Mouse (Mus musculus): ENCODE data around the gene Sae1.
"Not testable (repeated sequence)": the region's sequence is repeated elsewhere in the genome, so short reads cannot be mapped to it uniquely, and the experiment has no call there.

The Sae1 gene

GRCm38 (mm10) chr7:16310020-16310520, 77.5 kb downstream of the Sae1 start:
- DNase-seq (ENCODE audit: low spot score), result peak; percentile 90

DNA sequence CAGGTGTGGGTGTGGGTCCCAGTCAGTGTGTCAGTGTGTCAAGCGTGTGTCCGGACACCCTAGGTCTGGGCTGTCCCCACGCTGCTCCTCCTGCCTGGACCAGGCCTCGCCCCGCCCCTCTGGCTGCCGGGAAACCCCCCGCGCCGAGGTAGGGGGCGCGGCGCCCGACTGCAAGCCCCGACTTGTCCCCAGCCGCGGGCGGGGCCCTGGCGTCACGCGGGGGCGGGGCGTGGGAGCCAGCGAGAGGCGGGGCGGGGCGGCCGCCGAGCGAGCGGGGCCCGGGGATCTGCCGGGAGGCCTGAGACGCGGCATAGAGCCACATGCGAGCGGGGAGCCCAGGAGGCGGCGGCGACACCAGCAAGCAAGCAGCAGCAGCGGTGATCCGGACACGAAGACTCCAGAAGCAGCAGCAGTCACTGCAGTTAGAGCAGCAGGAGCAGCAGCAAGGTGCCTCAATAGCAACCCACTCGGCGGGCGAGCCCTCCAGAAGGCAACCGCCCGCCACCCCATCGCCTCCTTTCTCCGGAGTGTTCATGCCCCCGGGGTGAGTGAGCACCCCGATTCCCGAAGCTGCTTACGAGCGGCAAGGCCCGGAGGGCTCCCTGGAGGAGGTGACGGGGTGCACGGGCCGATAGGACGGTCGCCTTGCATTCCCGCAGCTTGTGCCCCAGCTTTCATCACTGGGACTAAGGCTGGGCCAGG, 78.1 kb downstream of the Sae1 start:
- DNase-seq (ENCODE audit: low spot score), result peak; percentile 93

DNA sequence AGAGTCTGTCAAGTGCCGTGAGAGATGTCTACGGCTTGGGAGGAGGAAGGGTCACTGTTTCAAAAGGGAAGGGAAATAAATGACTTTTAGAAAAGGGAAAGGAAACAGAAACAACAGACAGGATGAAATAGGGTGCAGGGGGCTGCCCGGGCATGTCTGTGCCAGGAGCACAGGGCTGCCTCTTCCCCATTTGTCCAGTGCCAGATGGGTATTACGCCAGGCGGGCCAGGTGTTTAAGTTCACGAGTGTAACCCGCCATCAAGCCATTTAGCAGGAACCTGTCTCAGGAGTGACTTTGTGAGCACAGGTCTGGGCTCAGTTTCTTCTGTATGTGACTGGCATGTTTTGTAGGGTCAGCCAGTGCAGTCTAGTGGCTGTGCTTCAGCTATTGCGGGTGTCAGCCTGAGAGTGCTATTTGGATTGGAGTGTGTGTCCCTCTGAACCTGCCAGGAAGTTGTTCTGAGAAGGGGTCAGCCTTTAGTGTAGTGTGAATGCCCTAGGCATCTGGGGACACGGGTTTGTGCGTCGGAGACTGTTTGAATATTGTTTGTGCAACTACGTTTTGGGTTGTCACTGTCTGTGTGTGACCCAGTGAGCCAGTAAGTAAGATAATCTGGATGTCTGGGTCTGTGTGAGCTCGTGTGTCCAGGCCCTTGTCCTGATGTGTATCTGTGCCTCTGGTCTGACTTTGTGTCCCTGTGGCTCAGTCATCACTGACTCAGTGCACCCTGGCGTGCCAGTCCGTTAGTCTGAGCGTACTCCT, 78.9 kb downstream of the Sae1 start:
- DNase-seq (ENCODE audit: low spot score), result no peak

- DNase-seq (ENCODE audit: low spot score), result not testable (repeated sequence)
Observed at GRCm38 (mm10) chr7:16308093-16308492, 79.5 kb downstream of the Sae1 start, which contains the start of gene Bbc3. Gene Bbc3 (plus strand): TSS chr7:16308393.

GRCm38 (mm10) chr7:16307141-16307540, 80.5 kb downstream of the Sae1 start:
- DNase-seq (ENCODE audit: low spot score), result not testable (repeated sequence)

- DNase-seq (ENCODE audit: low spot score), result peak; percentile 91
Observed at GRCm38 (mm10) chr7:16299419-16300035, 88.1 kb downstream of the Sae1 start.

DNA sequence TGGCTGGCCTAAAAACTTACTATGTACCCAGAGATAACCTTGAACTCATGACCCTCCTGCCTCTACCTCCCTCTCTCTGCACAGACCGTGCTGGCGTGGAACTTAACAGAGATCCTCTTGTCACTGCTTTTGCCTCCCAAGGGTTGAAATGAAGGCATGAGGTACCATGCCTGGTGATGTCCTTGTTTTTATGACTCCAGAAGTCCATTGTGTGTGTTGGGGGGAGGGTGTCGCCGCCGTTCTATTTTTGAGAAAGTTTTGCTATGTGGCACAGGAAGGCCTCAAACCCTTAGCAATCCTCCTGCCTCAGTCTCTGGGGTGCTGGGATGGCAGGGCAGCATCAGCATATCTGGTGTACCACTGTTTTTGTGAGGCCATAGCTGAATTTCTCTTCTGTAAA, 88.7 kb downstream of the Sae1 start:
- no peak for DNase-seq (ENCODE audit: low spot score)

- DNase-seq (ENCODE audit: low spot score), result no peak
Observed at GRCm38 (mm10) chr7:16297616-16298015, 90.0 kb downstream of the Sae1 start.

DNA sequence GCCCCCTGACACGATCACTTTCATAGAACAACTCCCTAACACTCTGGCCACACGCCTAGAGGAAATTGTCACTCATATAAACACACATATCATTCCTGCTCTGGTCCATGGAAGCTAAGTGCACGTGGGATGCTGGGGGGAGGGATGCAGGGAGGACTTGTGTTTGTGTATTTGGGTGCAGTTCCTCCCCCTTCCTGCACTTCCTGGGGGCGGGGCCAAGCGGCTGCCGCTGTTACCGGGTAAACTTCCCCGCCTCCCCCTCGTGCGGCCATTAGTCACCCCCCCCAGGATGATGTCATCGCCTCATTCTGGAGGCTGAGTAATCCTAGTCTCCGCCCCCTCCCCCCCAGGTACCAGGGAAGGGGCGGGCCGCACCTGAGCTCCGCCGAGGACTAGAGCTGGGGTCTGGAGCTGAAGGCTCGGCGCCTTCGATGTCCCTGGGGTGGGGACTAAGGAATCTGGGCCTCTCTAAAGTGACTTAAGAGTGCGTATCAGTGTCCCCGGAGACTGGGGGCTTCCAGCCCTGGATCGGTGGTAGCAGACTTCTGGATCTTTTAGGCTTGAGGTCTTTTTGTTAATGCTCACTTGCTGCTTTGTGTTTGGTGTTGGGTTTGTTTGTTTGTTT, 90.7 kb downstream of the Sae1 start:
- DNase-seq (ENCODE audit: low spot score), result peak; percentile 94

DNA sequence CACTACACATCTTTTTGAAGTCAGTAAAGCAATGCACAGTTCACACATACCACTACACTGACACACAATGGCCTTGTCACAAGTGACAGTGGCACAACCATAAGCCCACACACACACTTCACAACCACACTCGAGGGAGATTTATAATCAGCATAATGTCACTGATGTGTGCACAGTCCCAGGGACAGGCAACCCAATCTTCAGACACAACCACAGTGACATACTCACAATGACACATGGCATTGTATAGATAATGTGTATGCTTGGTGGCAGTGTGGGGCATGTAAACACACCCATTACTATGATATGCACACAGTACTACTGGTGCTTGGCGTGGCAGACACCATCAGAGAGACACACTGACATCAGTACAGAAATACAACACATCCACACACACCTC, 91.5 kb downstream of the Sae1 start:
- no peak for DNase-seq (ENCODE audit: low spot score)

DNA sequence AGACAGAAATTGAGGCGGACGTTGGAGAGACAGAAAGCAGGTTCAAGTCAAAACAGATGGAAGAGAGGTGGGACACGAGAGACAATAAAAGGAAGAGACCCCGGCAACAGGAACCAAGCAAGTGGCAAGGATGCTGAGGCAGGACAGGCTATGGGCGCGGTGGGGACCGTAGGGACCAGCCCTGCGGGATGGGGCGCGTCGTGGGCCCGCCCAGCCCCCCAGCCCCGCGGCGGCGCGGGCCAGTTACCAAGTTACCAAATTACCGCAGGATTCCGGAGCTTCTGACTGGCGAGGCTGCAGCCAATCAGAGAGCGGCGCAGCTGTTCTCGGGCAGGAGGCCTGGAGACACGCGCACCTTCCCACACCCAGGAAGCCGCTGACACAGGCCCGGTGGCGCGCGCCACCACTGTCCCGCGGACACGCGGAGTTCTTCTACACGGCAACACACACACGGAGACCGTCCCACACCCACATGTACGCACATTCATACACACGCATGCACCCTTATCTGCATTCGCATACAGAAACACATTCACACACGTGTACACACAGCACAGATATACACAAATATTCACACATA, 92.2 kb downstream of the Sae1 start:
- DNase-seq (ENCODE audit: low spot score), result peak; percentile 76

GRCm38 (mm10) chr7:16294837-16295236, 92.8 kb downstream of the Sae1 start:
- peak; percentile 95 for DNase-seq (ENCODE audit: low spot score)

- DNase-seq (ENCODE audit: low spot score), result no peak
Observed at GRCm38 (mm10) chr7:16294346-16294745, 93.3 kb downstream of the Sae1 start.

DNA sequence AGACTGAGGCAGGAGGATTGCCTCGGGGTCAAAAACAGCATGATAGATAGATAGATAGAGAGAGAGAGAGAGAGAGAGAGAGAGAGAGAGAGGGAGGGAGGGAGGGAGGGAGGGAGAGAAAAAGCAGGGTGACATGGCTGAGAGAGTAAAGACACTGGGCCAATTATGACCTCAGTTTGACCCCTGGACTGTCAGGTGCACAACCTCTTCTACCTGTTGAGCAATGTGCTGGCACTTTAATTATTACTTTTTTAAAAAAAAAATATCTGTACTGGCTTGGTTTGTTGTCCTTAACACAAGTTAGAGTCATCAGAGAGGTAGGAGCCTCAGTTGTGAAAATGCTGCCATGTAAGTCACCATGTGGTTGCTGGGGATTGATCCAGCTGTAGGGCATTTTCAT, 99.8 kb downstream of the Sae1 start:
- no peak for DNase-seq (ENCODE audit: low spot score)

DNA sequence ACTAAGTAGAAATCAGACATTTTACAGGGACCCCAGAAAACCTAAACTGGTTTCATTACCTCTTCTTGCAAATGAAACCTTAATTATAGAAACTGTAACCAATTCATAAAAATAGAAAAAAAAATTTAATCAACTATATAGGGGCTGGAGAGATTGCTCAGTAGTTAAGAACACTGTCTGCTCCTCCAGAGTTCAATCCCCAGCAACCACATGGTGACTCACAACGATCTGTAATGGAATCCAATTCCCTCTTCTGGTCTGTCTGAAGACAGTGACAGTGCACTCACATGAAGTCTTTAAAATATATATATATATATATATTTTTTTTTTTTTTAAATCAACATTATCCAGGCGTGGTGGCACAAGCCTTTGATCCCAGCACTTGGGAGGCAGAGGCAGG, 100.6 kb downstream of the Sae1 start:
- DNase-seq (ENCODE audit: low spot score), result no peak

- DNase-seq (ENCODE audit: low spot score), result peak; percentile 100
Observed at GRCm38 (mm10) chr7:16286026-16286961, 101.3 kb downstream of the Sae1 start, which contains the start of gene Ccdc9. Gene Ccdc9 (minus strand): TSS chr7:16286795.

- DNase-seq (ENCODE audit: low spot score), result peak; percentile 92
Observed at GRCm38 (mm10) chr7:16285450-16286025, 102.1 kb downstream of the Sae1 start.

GRCm38 (mm10) chr7:16284904-16285303, 102.7 kb downstream of the Sae1 start:
- no peak for DNase-seq (ENCODE audit: low spot score)

DNA sequence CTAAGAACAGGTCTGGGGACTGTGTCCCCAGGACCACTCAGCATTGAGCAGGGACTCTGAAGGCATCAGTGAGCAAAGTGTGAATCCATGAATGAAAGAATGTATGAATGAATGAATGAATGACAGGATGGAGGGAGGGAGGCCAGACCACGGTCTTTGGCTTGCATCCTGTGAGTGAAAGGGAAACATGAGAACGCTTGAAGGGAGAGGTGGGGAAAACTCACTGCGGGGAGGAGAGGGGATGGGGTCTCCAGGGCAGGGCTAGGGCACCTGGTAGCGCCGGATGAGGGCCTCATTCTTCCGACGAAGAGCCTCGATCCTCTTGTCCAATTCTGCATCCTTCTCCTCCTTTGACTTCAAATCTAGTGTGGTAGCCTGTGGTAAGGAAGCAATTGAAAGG, 103.6 kb downstream of the Sae1 start:
- DNase-seq (ENCODE audit: low spot score), result no peak

GRCm38 (mm10) chr7:16282334-16282733, 105.3 kb downstream of the Sae1 start:
- DNase-seq (ENCODE audit: low spot score), result no peak

Data from testis, postnatal 10 days (tissue).